Mouse (Mus musculus): Measurements from ENCODE around the gene Inhbe.

DNA sequence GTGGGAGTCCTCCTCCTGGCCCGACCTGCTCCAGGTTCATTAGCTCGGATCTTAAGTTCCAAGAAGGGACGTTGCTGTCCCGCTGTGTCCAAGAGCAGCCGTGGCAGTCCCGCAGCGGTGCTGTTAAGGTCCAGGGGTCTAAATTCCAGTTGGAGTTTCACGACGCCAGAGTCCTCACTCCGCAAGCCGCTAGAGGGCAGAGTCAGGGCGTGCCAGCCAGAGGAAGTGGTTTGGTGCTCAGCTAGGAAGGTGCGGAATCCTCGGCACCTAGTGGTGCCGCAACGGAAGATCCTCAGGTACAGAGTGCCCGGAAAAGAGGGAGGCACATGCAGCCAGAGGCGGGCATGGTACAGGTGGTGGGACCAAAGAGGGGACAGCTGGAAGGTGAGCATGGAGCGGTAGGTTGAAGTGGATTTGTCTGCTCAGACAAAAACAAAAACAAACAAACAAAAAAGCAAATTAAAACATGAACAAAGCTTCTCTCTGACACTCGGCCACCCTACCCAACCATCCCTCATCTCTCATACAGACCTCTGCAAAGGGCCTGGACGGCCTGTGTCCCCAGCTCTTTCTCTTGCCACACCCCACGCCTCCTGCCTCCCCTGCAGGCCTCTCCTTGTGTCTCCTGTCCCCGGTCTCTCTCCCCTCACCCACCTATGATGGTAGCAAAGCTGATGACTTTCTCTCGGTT, 3.5 kb downstream of the Inhbe start:
- TF ChIP-seq CTCF (IDR thresholded peaks at IDR 0.05; ENCODE audit: low read depth, low read length) = peak; percentile 59
- no peak for TF ChIP-seq POLR2A (IDR thresholded peaks at IDR 0.05; ENCODE audit: borderline replicate concordance, low read depth, low read length)

All from bone marrow macrophage, adult 2 months (primary cell).